In genomic region chr2:26915927-26916728, GRCm38 (mm10) we compare ENCODE assay signal across 7 mouse cellular contexts. TPM values are rescaled to one million over a fixed set of nuclear protein-coding genes. Genes with fewer than 3 reads are reported as not detected.
DNase-seq lines count a peak whose midpoint lies in the region; ATAC-seq and TF ChIP-seq lines count a peak whose summit lies in the region.

Surf2 (plus strand) TSS chr2:26916367.
Surf1 (minus strand) TSS chr2:26916530.

- no peaks in the 10 kb centered on the region for H3K9me3 ChIP-seq in embryonic facial prominence, embryonic 14.5 days (ENCODE audit: control insufficient read depth, low read length)
- no peaks in the 10 kb centered on the region for H3K9me3 ChIP-seq in limb, embryonic 12.5 days
- no peaks in the 10 kb centered on the region for H3K9me3 ChIP-seq in midbrain, embryonic 14.5 days (ENCODE audit: control insufficient read depth, low read length)

- H3K9ac ChIP-seq in embryonic facial prominence, embryonic 14.5 days (ENCODE audit: low read depth, low read length) = peak within 1 kb of the TSS; percentile 79
- peak within 1 kb of the TSS; percentile 70 for H3K9ac ChIP-seq in heart, adult 2 months (ENCODE audit: low read depth, low read length)
- peak within 1 kb of the TSS; percentile 81 for H3K9ac ChIP-seq in limb, embryonic 12.5 days (replicated peaks)
- peak within 1 kb of the TSS; percentile 74 for H3K9ac ChIP-seq in midbrain, embryonic 14.5 days (replicated peaks; ENCODE audit: low read length)

- peak within 1 kb of the TSS; percentile 63 for H3K4me3 ChIP-seq in embryonic facial prominence, embryonic 14.5 days (ENCODE audit: low read depth, low read length)
- peak within 1 kb of the TSS; percentile 69 for H3K4me3 ChIP-seq in heart, adult 2 months
- peak within 1 kb of the TSS; percentile 76 for H3K4me3 ChIP-seq in limb, embryonic 12.5 days (replicated peaks)
- peak within 1 kb of the TSS; percentile 73 for H3K4me3 ChIP-seq in midbrain, embryonic 14.5 days (replicated peaks; ENCODE audit: low read depth, low read length)

- H3K27me3 ChIP-seq in embryonic facial prominence, embryonic 14.5 days (replicated peaks; ENCODE audit: control insufficient read depth, insufficient read depth, low read length) = no peaks in the 10 kb centered on the region
- H3K27me3 ChIP-seq in heart, adult 2 months (ENCODE audit: control insufficient read depth, insufficient read depth, low read length) = no peaks in the 10 kb centered on the region
- H3K27me3 ChIP-seq in limb, embryonic 12.5 days = no peaks in the 10 kb centered on the region
- H3K27me3 ChIP-seq in midbrain, embryonic 14.5 days (ENCODE audit: control insufficient read depth, insufficient read depth, low read length) = no peaks in the 10 kb centered on the region

- intact Hi-C loops in heart, adult 2 months (cut with DNase I) = loop anchor here (5.0 kb wide), 1 partner anchor 46 kb away; the partner anchor contains the start of gene Rexo4

- peaks cover 68% of the 10 kb centered on the region for H3K36me3 ChIP-seq in embryonic facial prominence, embryonic 14.5 days (ENCODE audit: control insufficient read depth, insufficient read depth, low read length)
- peaks cover 7% of the 10 kb centered on the region for H3K36me3 ChIP-seq in heart, adult 2 months (ENCODE audit: control insufficient read depth, insufficient read depth, low read length)
- peaks cover 70% of the 10 kb centered on the region for H3K36me3 ChIP-seq in limb, embryonic 12.5 days
- H3K36me3 ChIP-seq in midbrain, embryonic 14.5 days (ENCODE audit: control insufficient read depth, insufficient read depth, low read length) = peaks cover 61% of the 10 kb centered on the region

- peak within 1 kb of the TSS; percentile 91 for H3K4me2 ChIP-seq in embryonic facial prominence, embryonic 14.5 days (ENCODE audit: low read depth, low read length)
- peak within 1 kb of the TSS; percentile 98 for H3K4me2 ChIP-seq in limb, embryonic 12.5 days
- peak within 1 kb of the TSS; percentile 98 for H3K4me2 ChIP-seq in midbrain, embryonic 14.5 days (ENCODE audit: low read length)

- TF ChIP-seq CTCF in heart, adult 2 months (IDR thresholded peaks at IDR 0.05) = no peak

- H3K4me1 ChIP-seq in embryonic facial prominence, embryonic 14.5 days (ENCODE audit: control insufficient read depth, insufficient read depth, low read length) = peaks cover 22% of the 10 kb centered on the region
- peaks cover 12% of the 10 kb centered on the region for H3K4me1 ChIP-seq in heart, adult 2 months (ENCODE audit: control insufficient read depth, insufficient read depth, low read length)
- peaks cover 46% of the 10 kb centered on the region for H3K4me1 ChIP-seq in limb, embryonic 12.5 days (replicated peaks)
- peaks cover 31% of the 10 kb centered on the region for H3K4me1 ChIP-seq in midbrain, embryonic 14.5 days (ENCODE audit: control insufficient read depth, insufficient read depth, low read length)

- peak; percentile 87 to 90 for DNase-seq in adrenal gland, postnatal 36 days
- peak; percentile 87 for DNase-seq in embryonic facial prominence, embryonic 14.5 days (ENCODE audit: low spot score)
- peak; percentile 85 to 87 for DNase-seq in heart, adult 2 months
- DNase-seq in kidney, adult 8-10 months = peak; percentile 74 to 84
- peak; percentile 89 for DNase-seq in midbrain, embryonic 14.5 days
- peak; percentile 67 for DNase-seq in spleen, adult 12 weeks (ENCODE audit: low spot score)

- peaks cover 2% of the 10 kb centered on the region for H3K79me2 ChIP-seq in heart, adult 2 months (replicated peaks; ENCODE audit: control insufficient read depth, insufficient read depth, low read length)

- peak; percentile 90 for TF ChIP-seq POLR2A in heart, adult 2 months (IDR thresholded peaks at IDR 0.05; ENCODE audit: insufficient read depth, low read depth, low read length)

- WGBS in embryonic facial prominence, embryonic 14.5 days = 4% methylated on average over 41 of the region's 47 CpGs
- 2% methylated on average over 47 of the region's 47 CpGs for WGBS in heart, adult 2 months
- WGBS in limb, embryonic 12.5 days = 2% methylated on average over 47 of the region's 47 CpGs
- 2% methylated on average over 47 of the region's 47 CpGs for WGBS in midbrain, embryonic 14.5 days

- H3K27ac ChIP-seq in embryonic facial prominence, embryonic 14.5 days (replicated peaks; ENCODE audit: low read depth, low read length) = peak within 1 kb of the TSS; percentile 59
- peak within 1 kb of the TSS; percentile 83 for H3K27ac ChIP-seq in heart, adult 2 months
- H3K27ac ChIP-seq in limb, embryonic 12.5 days = peak within 1 kb of the TSS; percentile 69; the same call in 1 of the 2 replicates
- peak within 1 kb of the TSS; percentile 83 for H3K27ac ChIP-seq in midbrain, embryonic 14.5 days (replicated peaks; ENCODE audit: low read depth, low read length)

- peak; percentile 76 for ATAC-seq in embryonic facial prominence, embryonic 14.5 days (ENCODE audit: low read depth)
- peak; percentile 54 for ATAC-seq in limb, embryonic 12.5 days (ENCODE audit: insufficient number of reproducible peaks, insufficient read depth, low FRiP score, low TSS enrichment, low read depth)
- peak; percentile 82 for ATAC-seq in midbrain, embryonic 14.5 days (ENCODE audit: low FRiP score, low TSS enrichment)

- TF ChIP-seq EP300 in heart, adult 2 months (IDR thresholded peaks at IDR 0.05; ENCODE audit: insufficient read depth, low read depth, low read length) = peak; percentile 72; the same call in 1 of the 2 replicates

RNA-seq across cellular contexts. Expression of gene Surf2, which starts in this region (rescaled TPM):
- 10 to 100 TPM; 37.5 to 40.1 TPM for total RNA-seq in adrenal gland, postnatal 36 days (2021)
- polyA plus RNA-seq in embryonic facial prominence, embryonic 14.5 days (2014; fragmentation: Nextera tagmentation; extraction: Ambion mirVana) = 31.2 and 34.3 TPM in 2 replicates
- 10 to 100 TPM; 15.2 to 16.8 TPM for total RNA-seq in heart, adult 2 months (2021)
- polyA plus RNA-seq in heart, adult 2 months (2012; rRNA removed) = 21.6 and 22.7 TPM in 2 replicates
- 45.5 and 48.3 TPM in 2 replicates for polyA plus RNA-seq in limb, embryonic 12.5 days (2016; fragmentation: Nextera tagmentation; extraction: Ambion mirVana)
- polyA plus RNA-seq in midbrain, embryonic 14.5 days (2014; fragmentation: Nextera tagmentation; extraction: Ambion mirVana) = 48.7 and 59.9 TPM in 2 replicates

RNA-seq across cellular contexts. Expression of gene Surf1, which starts in this region (rescaled TPM):
- 100 to 1,000 TPM in 1 of 2 experiments, 10 to 100 TPM in 1; 99.3 to 120 TPM for total RNA-seq in adrenal gland, postnatal 36 days (2021)
- 42.9 and 50.8 TPM in 2 replicates for polyA plus RNA-seq in embryonic facial prominence, embryonic 14.5 days (2014; fragmentation: Nextera tagmentation; extraction: Ambion mirVana)
- 10 to 100 TPM; 49.7 to 68.0 TPM for total RNA-seq in heart, adult 2 months (2021)
- 49.9 and 51.7 TPM in 2 replicates for polyA plus RNA-seq in heart, adult 2 months (2012; rRNA removed)
- 53.7 and 54.2 TPM in 2 replicates for polyA plus RNA-seq in limb, embryonic 12.5 days (2016; fragmentation: Nextera tagmentation; extraction: Ambion mirVana)
- polyA plus RNA-seq in midbrain, embryonic 14.5 days (2014; fragmentation: Nextera tagmentation; extraction: Ambion mirVana) = 69.4 and 91.4 TPM in 2 replicates

Comparison
In these comparisons a context has a peak if more than half of its experiments do, and no peak if none do; other contexts are left out.
1. Peak in every context shown above with its lines: DNase-seq, ATAC-seq, H3K4me3 ChIP-seq and H3K27ac ChIP-seq.